Mouse (Mus musculus): ENCODE data around the gene Mrpl43.
A peak's percentile ranks its signal among the peaks of the same experiment; 100 is the strongest.
"Not testable (repeated sequence)": the region's sequence is repeated elsewhere in the genome, so short reads cannot be mapped to it uniquely, and the experiment has no call there.

Gene Mrpl43

DNA sequence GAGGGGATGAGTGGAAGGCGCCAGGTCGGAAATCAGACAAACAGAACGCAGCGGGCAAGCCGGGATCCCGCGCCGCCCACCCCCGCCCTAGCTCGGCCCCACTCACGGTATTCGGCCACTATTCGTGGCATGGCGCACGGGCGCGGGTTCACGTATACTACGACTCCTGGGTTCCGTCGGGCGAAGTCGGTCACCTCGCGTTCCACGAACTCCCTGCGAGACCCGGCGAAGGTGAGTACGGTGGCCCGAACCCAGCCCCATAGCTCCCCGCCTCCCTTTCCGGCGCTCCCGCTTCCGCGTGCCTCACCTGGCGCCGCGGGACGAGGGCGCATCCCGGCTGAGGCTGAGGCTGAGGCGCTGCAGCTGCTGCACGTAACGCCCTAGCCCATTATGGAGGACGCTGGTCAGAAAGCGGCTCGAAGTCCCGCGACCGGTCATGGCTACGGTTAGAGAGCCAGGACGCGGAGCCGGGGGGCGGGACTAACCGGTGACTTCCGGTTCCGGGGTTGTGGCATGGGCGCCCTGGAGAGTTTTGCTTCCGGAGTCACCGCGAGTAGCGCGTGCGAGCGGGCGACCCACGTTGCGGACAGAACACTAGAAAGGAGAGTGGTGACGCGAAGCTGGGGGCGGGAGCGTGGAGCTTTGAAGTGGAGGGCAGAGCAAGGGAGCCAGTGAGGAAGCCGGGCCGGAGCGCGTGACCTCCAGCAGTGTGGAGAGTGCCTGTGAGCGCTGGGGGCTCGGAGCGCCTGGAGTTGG is at the start of gene Mrpl43:
Mrpl43 (minus strand) TSS at position 486 of the 756 bp plus-strand sequence.
- peak; percentile 90 for DNase-seq (ENCODE audit: low read depth, low spot score)

DNA sequence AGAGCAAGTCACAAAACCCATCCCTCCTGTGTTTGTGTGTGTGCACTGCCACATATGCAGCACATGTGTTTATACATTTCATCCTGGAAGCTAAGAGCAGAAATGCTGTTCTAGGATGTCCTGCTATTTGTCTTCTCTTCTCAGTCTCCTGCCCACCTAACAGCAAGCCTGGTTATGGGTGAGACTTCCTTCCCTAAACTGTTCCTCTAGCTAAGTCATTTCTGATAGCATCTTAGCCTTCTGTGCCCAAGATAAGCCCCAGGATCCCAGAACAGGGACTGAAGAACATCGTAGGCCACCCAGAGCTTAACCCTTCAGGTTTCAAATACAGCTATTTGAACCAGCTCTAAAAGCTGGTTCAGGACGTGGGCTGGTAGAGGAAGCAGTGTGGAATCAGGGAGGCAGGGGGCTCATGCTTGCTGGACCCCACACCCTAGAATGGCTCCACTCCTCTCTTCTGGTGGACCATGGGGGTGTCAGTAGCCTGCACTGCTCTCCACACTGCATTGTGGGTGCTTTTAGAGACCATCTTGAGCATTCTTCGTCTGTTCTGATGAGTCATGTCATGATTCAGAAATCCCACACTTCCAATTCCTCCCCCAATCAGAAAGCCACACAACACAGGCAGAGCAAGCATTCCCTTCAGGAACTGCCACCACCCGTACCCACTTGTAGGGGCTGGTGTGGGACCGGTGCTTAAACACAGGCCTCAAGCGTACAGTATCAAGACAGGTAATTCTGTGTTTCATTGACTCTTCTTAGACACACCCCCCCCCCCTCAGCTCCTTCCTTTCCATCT is 48.8 kb upstream of the Mrpl43 start:
- peak; percentile 81 for DNase-seq (ENCODE audit: low read depth, low spot score)

DNA sequence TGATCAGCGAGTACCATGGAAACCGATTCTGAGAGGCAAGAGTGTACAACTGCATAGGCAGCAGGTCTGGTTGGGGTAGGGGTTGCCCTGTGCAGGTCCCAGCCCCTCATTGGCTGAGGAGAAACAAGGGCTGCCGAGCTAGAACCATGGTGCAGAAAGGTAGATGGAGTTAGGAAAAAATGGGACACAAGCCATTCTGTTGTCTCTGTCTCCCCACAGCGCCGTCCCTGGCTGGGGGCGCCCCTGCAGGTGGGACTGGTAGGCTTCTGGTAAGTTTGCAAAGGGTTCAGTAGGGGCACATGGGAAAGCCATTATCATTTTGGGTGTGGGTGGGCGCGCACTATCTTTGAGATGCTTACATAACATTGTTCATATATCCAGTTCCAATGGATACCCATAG is 47.2 kb upstream of the Mrpl43 start:
- DNase-seq (ENCODE audit: low read depth, low spot score), result no peak

DNA sequence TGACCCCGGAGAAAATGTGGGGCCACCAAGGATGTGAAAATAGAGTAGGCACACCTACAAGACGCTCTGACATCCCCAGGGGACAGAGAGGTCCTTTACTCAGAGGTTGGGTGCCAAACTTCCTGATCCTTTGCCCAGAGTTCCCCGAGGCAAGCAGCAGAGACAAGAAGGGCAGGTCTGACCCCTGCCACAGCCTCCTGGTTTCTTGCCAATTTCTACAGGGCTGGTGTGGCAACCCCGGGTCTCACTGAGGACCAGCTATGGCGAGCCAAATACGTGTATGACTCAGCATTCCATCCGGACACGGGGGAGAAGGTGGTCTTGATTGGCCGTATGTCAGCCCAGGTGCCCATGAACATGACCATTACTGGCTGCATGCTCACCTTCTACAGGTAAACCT is 43.3 kb upstream of the Mrpl43 start:
- no peak for DNase-seq (ENCODE audit: low read depth, low spot score)

DNA sequence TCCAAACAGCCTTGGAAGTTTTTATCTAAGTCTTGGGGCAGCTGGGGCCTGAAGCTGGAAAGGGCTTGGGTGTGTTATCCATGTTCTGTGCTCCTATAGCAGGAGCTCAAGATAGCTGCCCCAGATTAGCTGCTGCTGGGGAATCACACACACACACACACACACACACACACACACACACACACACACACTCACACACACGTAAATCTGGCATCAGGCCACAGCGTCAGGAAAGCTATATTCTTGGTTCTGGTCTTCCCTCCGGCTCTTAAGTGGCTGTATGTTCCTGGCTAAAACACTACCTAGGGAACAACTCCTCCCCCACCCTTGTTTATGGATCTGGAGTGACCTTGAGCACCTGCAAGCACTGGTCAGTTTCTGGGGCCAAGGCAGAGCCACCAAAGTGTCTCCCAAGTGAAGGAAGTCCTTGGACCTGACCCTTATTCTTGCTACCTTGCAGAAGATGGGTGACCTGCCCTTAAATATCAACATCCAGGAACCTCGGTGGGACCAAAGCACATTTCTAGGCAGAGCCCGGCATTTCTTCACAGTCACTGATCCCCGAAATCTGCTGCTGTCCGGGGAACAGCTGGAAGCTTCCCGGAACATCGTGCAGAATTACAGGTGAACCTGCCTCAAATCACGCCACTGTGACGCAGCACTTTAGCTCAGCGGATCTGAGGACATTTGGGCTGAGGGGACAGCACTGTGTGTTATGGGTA is 42.6 kb upstream of the Mrpl43 start:
- no peak for DNase-seq (ENCODE audit: low read depth, low spot score)

DNA sequence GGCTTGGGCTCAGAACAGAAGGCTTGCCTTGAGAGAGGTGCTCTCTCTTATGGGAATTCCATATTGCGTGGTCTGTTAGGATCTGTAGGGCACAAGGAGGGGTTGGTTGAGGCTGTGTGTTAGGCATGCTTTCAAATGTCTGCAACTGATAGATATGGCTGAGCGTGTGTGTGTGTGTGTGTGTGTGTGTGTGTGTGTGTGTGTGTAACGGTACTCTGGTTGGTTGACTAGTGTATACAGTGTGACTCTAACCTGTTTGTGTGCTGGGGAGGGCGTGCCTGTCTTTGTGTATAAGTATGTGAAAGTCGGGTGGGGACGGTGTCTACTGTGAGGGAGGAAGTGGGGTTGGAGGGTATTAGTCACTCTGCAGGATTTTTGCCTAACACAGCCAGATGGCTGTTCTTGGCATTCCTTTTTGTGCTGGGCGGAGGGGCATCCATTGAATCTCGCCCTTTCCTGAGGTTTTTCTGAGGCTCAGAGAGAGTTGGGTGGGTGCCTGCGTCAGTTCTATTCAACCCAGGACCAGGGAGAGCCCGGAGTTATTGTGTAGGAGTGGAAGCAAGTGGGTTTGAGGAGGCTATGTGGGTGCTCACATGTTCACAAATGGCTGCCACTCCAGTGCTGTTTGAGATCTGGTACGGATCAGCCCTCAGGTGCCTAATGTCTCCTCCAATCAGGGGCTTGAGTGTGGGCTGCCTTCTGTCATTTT is 41.8 kb upstream of the Mrpl43 start:
- DNase-seq (ENCODE audit: low read depth, low spot score), result peak; percentile 95

DNA sequence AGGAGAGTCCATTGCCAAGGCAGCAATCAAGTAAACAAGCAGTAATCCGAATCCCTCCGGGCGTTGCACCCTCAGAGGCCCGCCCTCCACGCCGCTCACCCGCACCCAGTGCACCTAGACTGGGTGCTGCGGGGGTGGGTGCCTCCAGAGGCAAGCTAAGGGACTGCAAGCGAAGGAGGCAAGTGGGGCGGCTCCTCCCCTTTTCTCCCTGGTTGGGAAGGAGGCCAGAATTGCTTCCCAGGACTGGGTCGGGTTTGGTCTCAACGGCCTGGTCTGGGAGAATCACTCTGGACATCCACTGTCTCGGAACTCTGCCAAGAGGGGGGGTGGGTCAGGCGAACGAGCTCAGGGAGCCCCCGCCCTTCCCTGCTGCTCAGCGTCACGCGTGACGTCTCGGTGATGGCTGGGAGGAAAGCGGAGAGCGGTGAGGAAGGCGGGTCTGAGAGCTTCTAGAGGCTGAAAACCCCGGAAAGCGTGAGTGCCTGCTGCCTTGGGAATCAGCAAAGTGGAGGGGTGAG is 41.2 kb upstream of the Mrpl43 start, which contains the start of gene Sfxn3:
Sfxn3 (plus strand) TSS at position 87 of the 518 bp plus-strand sequence.
- DNase-seq (ENCODE audit: low read depth, low spot score), result peak; percentile 91

DNA sequence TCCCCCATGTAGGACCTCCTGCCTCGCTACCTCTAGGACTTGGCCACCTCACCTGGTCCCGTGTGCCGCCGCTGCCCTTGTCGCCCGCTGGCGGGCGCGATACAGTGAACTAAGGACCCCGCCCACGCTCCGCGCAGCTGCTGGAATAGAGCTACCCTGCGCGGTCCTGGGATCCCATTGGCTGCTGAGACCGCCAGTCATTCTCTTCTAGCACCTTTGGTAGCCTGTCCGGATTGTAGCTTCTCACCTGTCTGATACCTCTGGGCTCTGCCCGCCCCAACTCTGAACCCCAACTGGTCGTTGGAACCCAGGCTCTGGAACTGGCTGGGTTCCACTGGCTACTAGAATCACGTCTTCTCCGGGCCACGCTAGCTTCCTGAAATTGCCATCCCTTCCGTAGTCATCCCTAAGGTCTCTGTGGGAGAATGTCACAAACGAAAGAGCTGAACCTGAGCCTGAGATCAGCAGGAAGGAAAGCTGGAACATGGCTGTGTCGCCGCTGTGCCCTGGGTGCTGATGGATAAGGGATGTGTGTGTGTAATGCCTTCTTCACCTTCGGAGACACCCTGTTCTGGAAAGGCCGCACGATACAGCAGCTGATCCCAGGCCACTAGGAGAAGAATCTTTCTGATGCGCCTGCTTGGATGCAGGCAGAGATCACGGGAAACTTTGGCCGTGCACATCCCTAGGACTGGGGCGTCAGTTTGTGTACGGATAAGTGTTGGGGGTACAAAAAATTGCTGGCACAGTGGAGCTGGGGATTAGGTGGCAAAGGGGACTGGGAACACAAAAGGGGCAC is 40.5 kb upstream of the Mrpl43 start:
- peak; percentile 78 for DNase-seq (ENCODE audit: low read depth, low spot score)

DNA sequence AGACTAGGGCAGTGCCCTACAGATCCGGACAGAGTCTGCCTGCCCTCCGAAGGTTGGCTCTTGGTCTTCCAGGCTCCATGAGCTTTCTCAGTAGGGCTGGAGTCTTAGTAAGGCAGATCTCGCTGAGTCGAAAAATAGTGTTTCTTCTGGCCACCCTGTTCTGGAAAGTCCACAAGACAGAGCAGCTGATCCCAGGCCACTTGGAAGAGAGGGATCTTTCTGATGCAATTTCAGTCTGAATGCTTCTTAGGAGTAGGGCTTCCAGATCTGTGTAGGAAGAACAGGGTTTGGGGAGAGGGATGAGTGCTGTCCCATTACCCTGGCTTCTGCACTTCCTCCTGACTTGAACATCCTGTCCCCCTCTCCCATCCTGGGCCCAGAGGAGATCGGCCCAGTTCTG is 39.4 kb upstream of the Mrpl43 start, which contains the start of gene Pdzd7:
Pdzd7 (minus strand) TSS at position 67 of the 400 bp plus-strand sequence.
- DNase-seq (ENCODE audit: low read depth, low spot score), result no peak

DNA sequence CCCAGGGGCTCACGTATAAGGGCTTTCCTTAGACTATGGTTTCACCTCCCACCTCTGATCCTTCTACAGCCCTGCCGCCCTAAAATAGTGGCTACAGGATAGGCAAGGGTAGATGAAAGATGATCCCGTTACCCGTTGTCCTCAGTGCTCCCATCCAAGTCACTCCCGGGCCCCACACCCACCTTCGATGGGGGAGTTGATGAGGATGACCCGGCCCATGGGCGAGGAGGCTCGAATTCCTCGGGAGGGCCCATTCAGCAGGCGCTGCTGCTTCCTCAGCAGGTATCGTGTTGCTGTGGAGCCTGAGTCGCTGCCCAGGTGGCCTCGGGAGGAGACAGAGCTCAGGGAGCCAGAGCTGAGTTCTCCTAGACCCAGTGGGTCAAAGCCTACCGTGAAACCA is 39.0 kb upstream of the Mrpl43 start:
- DNase-seq (ENCODE audit: low read depth, low spot score), result no peak

DNA sequence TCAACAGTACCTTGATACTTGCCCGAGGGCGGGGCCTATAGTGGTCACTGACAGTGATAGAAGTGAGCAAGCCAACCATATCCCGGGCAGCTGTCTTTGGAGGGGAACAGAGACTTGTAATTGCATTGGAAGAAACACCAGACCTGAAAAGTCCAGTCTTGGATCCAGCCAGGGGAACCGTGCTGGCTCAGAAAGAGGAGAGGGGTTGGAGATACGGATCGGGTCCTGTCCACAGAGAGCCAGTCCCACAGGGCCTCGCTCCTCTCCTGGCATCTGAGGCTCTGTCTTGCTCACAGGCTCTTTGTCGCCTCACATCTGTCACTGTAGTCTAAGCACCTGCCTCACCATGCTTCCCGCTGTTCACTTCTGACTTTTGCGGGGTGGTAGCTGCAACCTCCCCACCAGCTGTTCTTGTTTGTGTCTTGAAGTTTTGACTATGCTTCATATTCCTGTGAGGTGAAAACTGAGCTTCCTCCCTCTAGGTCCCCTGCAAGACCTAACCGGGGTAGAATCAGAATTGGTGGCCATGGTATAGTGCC is 38.2 kb upstream of the Mrpl43 start:
- no peak for DNase-seq (ENCODE audit: low read depth, low spot score)

DNA sequence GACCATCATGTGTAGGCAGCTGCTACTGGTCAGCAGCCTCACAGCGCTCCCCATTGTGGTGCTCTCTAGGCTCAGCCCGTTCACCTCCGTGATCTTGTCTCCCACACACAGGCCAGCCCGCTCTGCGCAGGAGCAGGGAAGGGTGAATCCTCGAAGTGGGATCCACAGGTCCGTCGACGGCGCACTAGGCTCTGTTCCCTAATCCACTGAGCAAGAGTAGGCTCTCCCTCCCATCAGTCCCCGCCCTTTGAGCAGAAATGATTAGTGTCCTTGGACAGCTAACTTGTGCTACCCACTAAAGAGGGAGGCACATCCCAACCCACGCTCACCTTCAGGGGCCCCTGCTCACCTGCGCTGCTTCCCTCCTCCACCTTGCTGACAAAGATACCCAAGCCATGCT is 34.0 kb upstream of the Mrpl43 start:
- DNase-seq (ENCODE audit: low read depth, low spot score), result no peak

DNA sequence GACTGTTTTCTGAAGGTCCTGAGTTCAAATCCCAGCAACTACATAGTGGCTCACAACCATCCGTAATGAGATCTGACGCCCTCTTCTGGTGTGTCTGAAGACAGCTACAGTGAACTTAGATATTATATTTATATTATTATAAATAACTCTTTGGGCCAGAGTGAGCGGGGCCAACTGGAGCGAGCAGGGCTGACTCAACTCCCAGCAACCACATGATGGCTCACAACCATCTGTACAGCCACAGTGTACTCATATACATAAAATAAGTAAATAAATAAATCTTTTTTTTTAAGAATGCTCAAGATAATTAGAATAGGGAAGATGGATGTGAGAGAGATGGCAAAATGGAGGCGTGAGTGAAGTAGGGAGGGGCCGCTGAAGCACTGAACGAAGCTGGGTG is 32.0 kb upstream of the Mrpl43 start:
- not testable (repeated sequence) for DNase-seq (ENCODE audit: low read depth, low spot score)

DNA sequence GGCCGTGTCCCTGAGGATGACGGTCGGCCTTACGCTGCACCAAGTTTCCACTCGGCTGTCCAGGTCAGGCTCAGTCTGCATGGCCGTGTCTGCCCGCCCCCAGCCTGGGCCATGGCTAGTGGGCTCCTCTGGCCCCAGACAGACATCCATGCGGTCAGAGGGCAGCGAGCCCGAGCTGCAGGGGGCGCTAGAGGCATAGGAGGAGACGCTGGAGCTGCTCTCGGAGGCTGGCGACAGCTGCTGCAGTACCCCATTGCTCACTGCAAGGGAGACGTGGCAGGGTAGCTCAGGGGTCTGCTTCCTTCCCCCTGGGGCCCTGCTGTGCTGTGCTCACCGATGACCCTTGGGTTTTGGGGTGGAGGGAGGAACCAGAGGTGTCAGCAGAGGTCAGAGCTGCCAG is 30.6 kb upstream of the Mrpl43 start:
- DNase-seq (ENCODE audit: low read depth, low spot score), result no peak

DNA sequence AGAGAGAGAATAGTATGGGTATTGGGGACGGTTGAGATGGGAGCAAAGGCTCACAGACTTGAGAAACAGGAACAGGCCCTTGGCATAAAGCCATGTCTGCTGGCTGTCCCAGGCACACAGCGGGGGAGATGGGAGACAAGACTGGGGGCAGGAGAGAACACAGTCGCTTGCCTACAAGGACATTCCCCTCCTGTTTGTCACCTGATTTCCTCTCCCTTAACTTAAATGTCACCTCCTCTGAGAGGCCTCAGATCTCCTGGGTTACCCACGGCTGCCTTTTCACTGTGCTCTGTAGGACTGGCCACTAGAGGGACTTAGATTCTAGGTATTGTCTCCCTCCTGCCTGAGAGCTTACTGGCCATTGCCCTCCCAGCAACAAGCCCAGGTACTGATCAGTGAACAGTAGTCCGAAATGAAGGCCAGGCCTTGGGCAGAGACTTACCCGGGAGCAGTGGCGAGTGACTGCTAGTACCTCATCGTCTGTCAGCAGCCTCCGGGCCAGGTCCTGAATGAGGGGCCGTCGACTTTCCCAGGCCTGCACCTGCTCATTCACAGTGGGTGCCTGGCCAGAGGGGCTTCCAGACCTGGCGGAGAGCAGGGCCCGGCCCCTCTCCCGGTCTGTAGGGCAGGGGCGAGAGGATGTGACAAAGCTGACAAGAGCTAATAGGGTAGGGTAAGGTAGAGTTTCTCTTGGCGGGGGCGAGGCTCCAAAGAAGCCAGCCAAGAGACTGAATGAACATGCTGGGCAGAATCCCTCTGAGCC is 26.5 kb upstream of the Mrpl43 start:
- DNase-seq (ENCODE audit: low read depth, low spot score), result no peak

DNA sequence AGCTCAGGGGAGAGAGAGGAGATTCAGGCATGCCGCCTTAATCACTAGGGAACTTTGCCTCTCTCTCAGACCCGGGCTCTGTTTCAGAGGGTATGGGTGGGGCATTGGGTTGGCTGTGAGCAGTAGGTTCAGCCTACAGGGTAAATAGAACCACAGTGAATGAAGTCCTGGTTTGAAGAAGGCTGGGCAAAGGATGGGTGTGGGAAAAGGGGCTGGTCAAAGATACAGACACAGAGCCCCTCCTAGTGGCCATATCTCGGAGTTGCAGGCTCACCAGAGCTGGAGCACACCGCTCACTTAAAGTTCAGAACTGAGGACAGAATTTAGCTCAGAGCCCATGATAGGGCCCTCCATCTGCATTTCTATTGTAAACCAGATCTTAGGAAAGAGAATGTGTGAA is 25.5 kb upstream of the Mrpl43 start:
- DNase-seq (ENCODE audit: low read depth, low spot score), result no peak

DNA sequence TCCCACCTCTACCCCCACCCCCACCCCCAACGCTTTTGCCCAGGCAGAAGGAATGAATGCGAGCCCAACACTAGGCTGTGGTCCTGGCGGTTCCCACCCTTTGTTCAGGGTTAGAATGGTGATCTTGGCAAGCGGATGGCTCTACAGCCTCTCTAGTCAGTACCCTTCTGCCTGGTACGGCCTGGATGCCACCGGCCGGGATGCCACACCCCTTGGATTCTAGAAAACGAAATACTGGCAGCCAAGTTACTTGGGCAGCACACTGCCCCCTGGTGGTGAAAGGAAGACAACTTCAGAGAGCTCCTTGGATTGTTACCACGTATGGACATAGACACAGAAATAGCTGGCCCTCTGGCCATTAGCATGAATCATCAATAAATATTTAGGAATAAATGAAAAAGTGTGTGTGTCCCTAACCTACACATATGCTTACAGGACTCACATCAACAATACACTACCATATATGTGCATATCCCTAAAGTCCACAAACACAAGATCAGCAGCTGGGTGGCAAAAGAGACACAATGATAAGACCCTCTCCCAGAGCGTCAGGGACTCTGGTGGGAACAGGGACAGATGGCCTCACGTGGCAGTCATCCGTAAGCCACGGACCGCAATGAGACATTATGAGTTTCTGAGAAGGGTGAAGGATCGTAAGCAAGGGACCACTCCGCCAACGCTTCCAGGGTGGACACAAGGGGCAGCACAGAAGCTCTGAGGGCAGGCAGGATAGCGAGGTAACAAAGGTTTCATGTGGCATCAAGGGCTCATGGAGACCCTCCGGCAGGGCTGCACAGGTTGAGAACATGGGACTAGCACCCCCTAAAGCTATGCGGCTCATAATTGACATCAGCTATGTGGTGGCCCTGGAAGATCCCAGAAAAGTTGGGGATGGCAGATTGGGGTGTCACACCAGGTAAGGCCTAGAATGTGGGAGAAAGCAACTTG is 24.8 kb upstream of the Mrpl43 start:
- DNase-seq (ENCODE audit: low read depth, low spot score), result peak; percentile 84

DNA sequence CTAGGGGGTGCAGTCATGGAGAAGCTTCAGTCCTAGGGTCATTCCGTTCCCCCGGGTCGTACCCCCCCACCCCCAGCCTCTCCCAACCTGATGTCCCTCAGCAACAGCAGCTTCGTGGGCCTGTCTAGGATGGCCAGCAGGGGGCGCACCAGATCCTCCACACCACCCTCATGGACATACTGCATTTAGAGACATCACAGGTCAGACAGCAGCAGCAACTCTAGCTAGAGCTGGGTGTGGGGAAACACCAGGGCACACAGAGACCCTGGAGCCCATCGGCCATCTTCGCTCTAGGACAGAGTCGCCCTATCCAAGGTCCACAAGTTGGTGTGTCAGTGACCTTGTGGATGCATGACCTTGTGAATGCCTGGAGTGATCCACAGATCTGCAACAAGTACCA is 23.9 kb upstream of the Mrpl43 start:
- DNase-seq (ENCODE audit: low read depth, low spot score), result no peak

Data from telencephalon, adult 2 months (tissue).